8 mouse cellular contexts compared by ENCODE assay signal in genomic region chr17:6783006-6783661, GRCm38 (mm10). TPM values are rescaled to one million over a fixed set of nuclear protein-coding genes. Genes with fewer than 3 reads are reported as not detected.
DNase-seq lines count a peak whose midpoint lies in the region; ATAC-seq and TF ChIP-seq lines count a peak whose summit lies in the region.

No protein-coding gene starts in this region.

- TF ChIP-seq CTCF in brain, embryonic 14.5 days (IDR thresholded peaks at IDR 0.05; ENCODE audit: borderline replicate concordance, extremely low read depth, insufficient read depth, insufficient read length) = no peak

- H3K9me3 ChIP-seq in forebrain, embryonic 11.5 days (ENCODE audit: control insufficient read depth, low read length) = no peaks in the 10 kb centered on the region
- H3K9me3 ChIP-seq in hindbrain, embryonic 10.5 days = no peaks in the 10 kb centered on the region
- no peaks in the 10 kb centered on the region for H3K9me3 ChIP-seq in limb, embryonic 14.5 days (ENCODE audit: control insufficient read depth, low read length)
- no peaks in the 10 kb centered on the region for H3K9me3 ChIP-seq in midbrain, embryonic 15.5 days
- no peaks in the 10 kb centered on the region for H3K9me3 ChIP-seq in stomach, embryonic 15.5 days

- peak overlapping the region; percentile 64 for H3K4me3 ChIP-seq in forebrain, embryonic 11.5 days (ENCODE audit: low read depth, low read length)
- peak overlapping the region; percentile 92 for H3K4me3 ChIP-seq in hindbrain, embryonic 10.5 days
- peak overlapping the region; percentile 78 for H3K4me3 ChIP-seq in limb, embryonic 14.5 days (replicated peaks; ENCODE audit: low read length)
- peak overlapping the region; percentile 60 for H3K4me3 ChIP-seq in midbrain, embryonic 15.5 days
- peak overlapping the region; percentile 88 for H3K4me3 ChIP-seq in stomach, embryonic 15.5 days (replicated peaks)

- H3K9ac ChIP-seq in forebrain, embryonic 11.5 days (ENCODE audit: low read length) = peak overlapping the region; percentile 88
- H3K9ac ChIP-seq in limb, embryonic 14.5 days (ENCODE audit: low read depth, low read length, severe bottlenecking) = peak overlapping the region; percentile 89
- H3K9ac ChIP-seq in midbrain, embryonic 15.5 days = peak overlapping the region; percentile 40; the same call in 1 of the 2 replicates
- peak overlapping the region; percentile 81 for H3K9ac ChIP-seq in stomach, embryonic 15.5 days

- H3K27me3 ChIP-seq in forebrain, embryonic 11.5 days (ENCODE audit: control insufficient read depth, insufficient read depth, low read length) = peaks cover 2% of the 10 kb centered on the region; the same call in 1 of the 2 replicates
- peaks cover 46% of the 10 kb centered on the region for H3K27me3 ChIP-seq in hindbrain, embryonic 10.5 days (ENCODE audit: insufficient read depth, poor library complexity, severe bottlenecking)
- H3K27me3 ChIP-seq in limb, embryonic 14.5 days (ENCODE audit: control insufficient read depth, insufficient read depth, low read length) = no peaks in the 10 kb centered on the region
- H3K27me3 ChIP-seq in midbrain, embryonic 15.5 days (replicated peaks) = peaks cover 46% of the 10 kb centered on the region
- H3K27me3 ChIP-seq in stomach, embryonic 15.5 days (replicated peaks) = no peaks in the 10 kb centered on the region

- peak overlapping the region; percentile 78 for H3K4me2 ChIP-seq in forebrain, embryonic 11.5 days (ENCODE audit: low read depth, low read length, severe bottlenecking)
- H3K4me2 ChIP-seq in limb, embryonic 14.5 days (replicated peaks; ENCODE audit: low read depth, low read length, severe bottlenecking) = peak overlapping the region; percentile 71
- H3K4me2 ChIP-seq in midbrain, embryonic 15.5 days = peak overlapping the region; percentile 96
- H3K4me2 ChIP-seq in stomach, embryonic 15.5 days = peak overlapping the region; percentile 84

- DNase-seq in Muller cell, postnatal 12 days (ENCODE audit: inconsistent ontology term) = peak; percentile 69
- peak; percentile 67 for DNase-seq in brain, embryonic 14.5 days (ENCODE audit: low read depth)
- DNase-seq in forebrain, embryonic 11.5 days (ENCODE audit: low spot score) = peak; percentile 84
- DNase-seq in hindbrain, embryonic 10.5 days (ENCODE audit: low spot score) = peak; percentile 72
- no peak for DNase-seq in limb, embryonic 14.5 days (ENCODE audit: low spot score)
- no peak for DNase-seq in layer of hippocampus, postnatal 25 days (ENCODE audit: extremely low spot score in 1 of 2, low spot score in 1 of 2)

- H3K36me3 ChIP-seq in forebrain, embryonic 11.5 days (ENCODE audit: control insufficient read depth, insufficient read depth, low read length) = no peaks in the 10 kb centered on the region
- H3K36me3 ChIP-seq in hindbrain, embryonic 10.5 days = no peaks in the 10 kb centered on the region
- no peaks in the 10 kb centered on the region for H3K36me3 ChIP-seq in limb, embryonic 14.5 days (ENCODE audit: control insufficient read depth, insufficient read depth, low read length)
- no peaks in the 10 kb centered on the region for H3K36me3 ChIP-seq in midbrain, embryonic 15.5 days (replicated peaks)
- H3K36me3 ChIP-seq in stomach, embryonic 15.5 days = no peaks in the 10 kb centered on the region

- peaks cover 15% of the 10 kb centered on the region for H3K4me1 ChIP-seq in forebrain, embryonic 11.5 days (replicated peaks; ENCODE audit: control insufficient read depth, insufficient read depth, low read length)
- H3K4me1 ChIP-seq in hindbrain, embryonic 10.5 days (replicated peaks) = peaks cover 46% of the 10 kb centered on the region
- peaks cover 6% of the 10 kb centered on the region; the same call in 1 of the 2 replicates for H3K4me1 ChIP-seq in limb, embryonic 14.5 days (ENCODE audit: control insufficient read depth, insufficient read depth, low read length)
- H3K4me1 ChIP-seq in midbrain, embryonic 15.5 days = peaks cover 24% of the 10 kb centered on the region
- peaks cover 19% of the 10 kb centered on the region for H3K4me1 ChIP-seq in stomach, embryonic 15.5 days

- H3K27ac ChIP-seq in forebrain, embryonic 11.5 days (ENCODE audit: low read depth, low read length) = peak overlapping the region; percentile 48
- H3K27ac ChIP-seq in hindbrain, embryonic 10.5 days = peak overlapping the region; percentile 96
- peak overlapping the region; percentile 87 for H3K27ac ChIP-seq in limb, embryonic 14.5 days (replicated peaks; ENCODE audit: low read depth, low read length)
- H3K27ac ChIP-seq in midbrain, embryonic 15.5 days = no peak overlapping the region
- peak overlapping the region; percentile 97 for H3K27ac ChIP-seq in stomach, embryonic 15.5 days

- peak; percentile 80 for ATAC-seq in forebrain, embryonic 11.5 days (replicated peaks; ENCODE audit: low FRiP score)
- peak; percentile 65 for ATAC-seq in limb, embryonic 14.5 days (ENCODE audit: low FRiP score, low read depth)
- peak; percentile 73 for ATAC-seq in midbrain, embryonic 15.5 days (replicated peaks)
- peak; percentile 65 for ATAC-seq in stomach, embryonic 15.5 days (ENCODE audit: insufficient read depth, low FRiP score, low read depth)

- no peak for TF ChIP-seq POLR2A in brain, embryonic 14.5 days (IDR thresholded peaks at IDR 0.05; ENCODE audit: borderline replicate concordance, extremely low read depth, insufficient read depth, insufficient read length, poor library complexity, severe bottlenecking)
- no peak for TF ChIP-seq POLR2A in limb, embryonic 14.5 days (IDR thresholded peaks at IDR 0.05; ENCODE audit: borderline replicate concordance, extremely low read depth, insufficient read depth, insufficient read length)

- WGBS in forebrain, embryonic 11.5 days = under 1% methylated on average over 51 of the region's 58 CpGs
- under 1% methylated on average over 57 of the region's 58 CpGs for WGBS in hindbrain, embryonic 10.5 days
- 0% methylated on average over 38 of the region's 58 CpGs for WGBS in limb, embryonic 14.5 days
- WGBS in midbrain, embryonic 15.5 days = under 1% methylated on average over 55 of the region's 58 CpGs
- under 1% methylated on average over 58 of the region's 58 CpGs for WGBS in stomach, embryonic 15.5 days

RNA-seq across cellular contexts. Expression of gene Ezr, which starts 0.6 kb away (rescaled TPM):
- 42.8 and 44.5 TPM in 2 replicates for polyA plus RNA-seq in brain, embryonic 14.5 days (2012; rRNA removed)
- polyA plus RNA-seq in forebrain, embryonic 11.5 days (2014; fragmentation: Nextera tagmentation; extraction: Ambion mirVana) = 122 and 135 TPM in 2 replicates
- 85.2 and 99.4 TPM in 2 replicates for polyA plus RNA-seq in hindbrain, embryonic 10.5 days (2016; fragmentation: Nextera tagmentation; extraction: Ambion mirVana)
- 26.5 and 39.2 TPM in 2 replicates for polyA plus RNA-seq in limb, embryonic 14.5 days (2012; rRNA removed)
- polyA plus RNA-seq in limb, embryonic 14.5 days (2014; fragmentation: Nextera tagmentation; extraction: Ambion mirVana) = 67.2 and 71.3 TPM in 2 replicates
- polyA plus RNA-seq in midbrain, embryonic 15.5 days (2015; fragmentation: Nextera tagmentation; extraction: Ambion mirVana) = 32.5 and 39.6 TPM in 2 replicates
- polyA plus RNA-seq in stomach, embryonic 15.5 days (2015; fragmentation: Nextera tagmentation; extraction: Ambion mirVana) = 223 and 228 TPM in 2 replicates
- total RNA-seq in layer of hippocampus, postnatal 25 days (2021) = 10 to 100 TPM; 48.4 to 48.7 TPM

Comparison
In these comparisons a context has a peak if more than half of its experiments do, and no peak if none do; other contexts are left out.
1. DNase-seq: peak in Muller cell, postnatal 12 days (single experiment), brain, embryonic 14.5 days (single experiment), forebrain, embryonic 11.5 days (single experiment) and hindbrain, embryonic 10.5 days (single experiment); none in limb, embryonic 14.5 days (single experiment) and layer of hippocampus, postnatal 25 days (0 of 2).
2. Peak in every context shown above with its lines, with median percentiles within 50 percentile points of each other: ATAC-seq, H3K4me2 ChIP-seq, H3K4me3 ChIP-seq and H3K9ac ChIP-seq.